Mouse (Mus musculus) hindbrain, embryonic 10.5 days (tissue): Measurements from ENCODE around the gene Osbpl3. TPM values are rescaled to one million over a fixed set of nuclear protein-coding genes. Genes with fewer than 3 reads are reported as not detected.

ENCODE experiments used
- DNase-seq: peaks from one replicate; pipeline ENCODE4 v3.0.0-alpha.2; 2017; ENCODE audit warnings: low spot score
- H3K27ac ChIP-seq: fragments of 300-500 bp; sonication (generic); 2 replicates; pipeline ENCODE4 v1.5.1; 2016; ENCODE audit warnings: mild to moderate bottlenecking, moderate library complexity
- H3K27me3 ChIP-seq: fragments of 300-500 bp; sonication (generic); 2 replicates; pipeline ENCODE4 v1.6.1; 2016; ENCODE audit warnings: mild to moderate bottlenecking; ENCODE audit not compliant: poor library complexity, insufficient read depth, severe bottlenecking
- H3K36me3 ChIP-seq: fragments of 300-500 bp; sonication (generic); 2 replicates; pipeline ENCODE4 v1.6.1; 2016; ENCODE audit warnings: mild to moderate bottlenecking, moderate library complexity
- H3K4me1 ChIP-seq: fragments of 300-500 bp; sonication (generic); replicated peaks from 2 replicates; pipeline ENCODE4 v1.6.1; 2016; ENCODE audit warnings: mild to moderate bottlenecking
- H3K4me3 ChIP-seq: fragments of 300-500 bp; sonication (generic); 2 replicates; pipeline ENCODE4 v1.5.1; 2016; ENCODE audit warnings: mild to moderate bottlenecking, moderate library complexity
- H3K9me3 ChIP-seq: fragments of 300-500 bp; sonication (generic); 2 replicates; pipeline ENCODE4 v1.6.1; 2016; ENCODE audit warnings: mild to moderate bottlenecking, moderate library complexity
- WGBS: fragments of 180-500 bp; shearing (Covaris S2); methylation state at CpG from one replicate; pipeline ENCODE4 v1.1.7; 2016; 5-methylcytosine and 5-hydroxymethylcytosine counted together
- polyA plus RNA-seq: library from polyadenylated mRNA; unstranded; fragments of >200 nt; fragmentation: Nextera tagmentation; extraction: Ambion mirVana; gene quantifications from 2 replicates; pipeline ENCODE4 v1.2.1, GENCODE M21; 2016

Gene Osbpl3
- polyA plus RNA-seq, 1 experiment from 2014 or later = 6.2 TPM

- Histone ChIP-seq H3K27me3 (no peaks in the 10 kb centered on the region), H3K27ac (no peak overlapping the region), H3K4me3 (no peak overlapping the region), H3K4me1 (peaks cover 8% of the 10 kb centered on the region; the same call in 1 of the 2 replicates), H3K9me3 (no peaks in the 10 kb centered on the region), H3K36me3 (no peaks in the 10 kb centered on the region)
- WGBS = 90% methylated on average over 9 of the region's 9 CpGs
- DNase-seq = no peak
Measured at GRCm38 (mm10) chr6:50362196-50362595, 93.8 kb downstream of the Osbpl3 start.

- WGBS = 73% methylated on average over 16 of the region's 16 CpGs
- DNase-seq = no peak
Measured at GRCm38 (mm10) chr6:50358104-50358679, 97.8 kb downstream of the Osbpl3 start.

GRCm38 (mm10) chr6:50354688-50355660 is 101.0 kb downstream of the Osbpl3 start:
- H3K27me3 ChIP-seq = no peaks in the 10 kb centered on the region
- no peak for DNase-seq
- H3K36me3 ChIP-seq = 0 out of 2 replicates have a peak, but pooled peaks cover 6% of the 10 kb centered on the region
- H3K4me1 ChIP-seq = peaks cover 28% of the 10 kb centered on the region
- 61% methylated on average over 20 of the region's 20 CpGs for WGBS
- H3K4me3 ChIP-seq = no peak overlapping the region
- H3K27ac ChIP-seq = peak overlapping the region; percentile 37; the same call in 1 of the 2 replicates
- no peaks in the 10 kb centered on the region for H3K9me3 ChIP-seq

More at GRCm38 (mm10) chr6:50358104-50358679, 97.8 kb downstream of the Osbpl3 start:
- Histone ChIP-seq H3K27ac (no peak overlapping the region), H3K27me3 (no peaks in the 10 kb centered on the region), H3K36me3 (no peaks in the 10 kb centered on the region), H3K4me1 (peaks cover 28% of the 10 kb centered on the region), H3K4me3 (no peak overlapping the region), H3K9me3 (no peaks in the 10 kb centered on the region)

GRCm38 (mm10) chr6:50352812-50353211 is 103.2 kb downstream of the Osbpl3 start:
- H3K4me3 ChIP-seq = no peak overlapping the region
- no peak for DNase-seq
- H3K4me1 ChIP-seq = peaks cover 20% of the 10 kb centered on the region
- WGBS = 67% methylated on average over 6 of the region's 6 CpGs
- H3K36me3 ChIP-seq = 0 out of 2 replicates have a peak, but pooled peaks cover 6% of the 10 kb centered on the region
- no peaks in the 10 kb centered on the region for H3K27me3 ChIP-seq
- H3K9me3 ChIP-seq = no peaks in the 10 kb centered on the region
- no peak overlapping the region for H3K27ac ChIP-seq

- no peak for DNase-seq
Measured at GRCm38 (mm10) chr6:50350911-50351310, 105.1 kb downstream of the Osbpl3 start.

DNA sequence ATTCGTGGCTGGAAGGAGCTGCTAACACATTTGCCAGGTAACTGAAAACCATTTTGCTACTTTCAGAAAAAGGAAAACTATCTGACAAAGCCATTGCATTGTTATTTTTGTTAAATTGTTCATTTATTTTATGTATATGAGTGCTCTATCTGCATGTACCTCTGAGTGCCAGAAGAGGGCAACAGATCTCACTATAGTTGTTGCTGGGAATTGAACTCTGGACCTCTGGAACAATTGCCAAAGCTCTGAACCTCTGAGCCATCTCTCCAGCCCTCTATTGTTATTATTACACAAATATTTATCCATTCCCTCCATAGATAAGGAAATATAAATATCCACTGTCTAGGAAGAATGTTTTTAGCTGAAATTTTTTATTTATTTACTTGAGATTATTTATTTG is 107.4 kb downstream of the Osbpl3 start:
- Histone ChIP-seq H3K4me3 (no peak overlapping the region), H3K9me3 (no peaks in the 10 kb centered on the region), H3K27ac (no peak overlapping the region), H3K36me3 (0 out of 2 replicates have a peak, but pooled peaks cover 10% of the 10 kb centered on the region), H3K27me3 (no peaks in the 10 kb centered on the region), H3K4me1 (no peaks in the 10 kb centered on the region)
- 89% methylated on average over 1 of the region's 1 CpGs for WGBS
- no peak for DNase-seq

More at GRCm38 (mm10) chr6:50350911-50351310, 105.1 kb downstream of the Osbpl3 start:
- 92% methylated on average over 3 of the region's 3 CpGs for WGBS
- Histone ChIP-seq H3K27me3 (no peaks in the 10 kb centered on the region), H3K9me3 (no peaks in the 10 kb centered on the region), H3K27ac (no peak overlapping the region), H3K36me3 (0 out of 2 replicates have a peak, but pooled peaks cover 10% of the 10 kb centered on the region), H3K4me3 (no peak overlapping the region), H3K4me1 (peaks cover 17% of the 10 kb centered on the region)

DNA sequence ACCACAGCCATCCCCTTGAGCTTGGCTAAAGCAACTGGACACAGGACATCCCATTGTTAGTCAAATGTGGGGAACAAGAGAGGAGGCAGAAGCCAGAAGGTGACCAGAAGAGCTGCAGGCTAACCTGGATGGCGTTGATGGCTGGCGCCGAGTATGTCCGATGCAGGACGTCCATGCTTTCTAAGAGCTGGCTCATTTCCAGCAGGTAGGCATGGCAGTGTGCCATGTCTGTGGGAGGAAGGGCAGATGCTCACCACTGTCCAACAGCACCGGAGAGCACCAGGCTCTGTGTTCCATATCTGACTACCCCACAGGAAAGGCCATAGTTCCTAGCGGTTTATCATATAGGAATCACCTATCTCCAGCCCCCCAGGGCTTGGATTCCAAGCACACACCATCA is 109.8 kb downstream of the Osbpl3 start:
- Histone ChIP-seq H3K4me3 (no peak overlapping the region), H3K36me3 (0 out of 2 replicates have a peak, but pooled peaks cover 3% of the 10 kb centered on the region), H3K27me3 (no peaks in the 10 kb centered on the region), H3K27ac (no peak overlapping the region), H3K4me1 (no peaks in the 10 kb centered on the region), H3K9me3 (no peaks in the 10 kb centered on the region)
- no peak for DNase-seq
- 92% methylated on average over 7 of the region's 7 CpGs for WGBS

DNA sequence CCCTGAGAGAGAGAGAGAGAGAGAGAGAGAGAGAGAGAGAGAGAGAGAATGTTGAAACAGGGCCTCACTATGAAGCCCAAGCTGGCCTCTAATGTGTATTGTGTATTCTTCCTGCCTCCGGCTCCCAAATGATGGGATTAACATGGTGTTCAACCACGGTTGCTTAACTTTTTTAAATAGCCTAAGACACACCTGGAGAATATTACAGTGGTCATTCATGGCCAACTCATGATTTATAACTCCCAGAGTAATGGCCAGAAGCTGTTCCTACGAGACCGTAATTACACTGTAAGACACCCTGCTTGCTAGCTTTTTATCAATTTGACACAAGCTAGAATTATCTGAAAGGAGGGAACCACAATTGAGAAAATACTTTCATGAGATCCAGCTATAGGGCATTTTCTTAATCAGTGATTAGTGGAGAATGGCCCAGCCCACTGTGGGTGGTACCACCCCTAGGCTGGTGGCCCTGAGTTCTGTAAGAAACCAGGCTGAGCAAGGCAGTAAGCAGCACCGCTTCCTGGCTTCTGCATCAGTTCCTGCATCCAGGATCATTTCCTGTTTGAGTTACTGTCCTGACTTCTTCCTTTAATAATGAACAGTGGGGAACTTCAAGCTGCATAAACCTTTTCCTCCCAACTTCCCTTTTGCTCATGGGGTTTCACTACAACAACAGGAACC is 115.6 kb downstream of the Osbpl3 start:
- H3K4me3 ChIP-seq = no peak overlapping the region
- WGBS = 89% methylated on average over 5 of the region's 5 CpGs
- no peaks in the 10 kb centered on the region for H3K9me3 ChIP-seq
- no peaks in the 10 kb centered on the region for H3K4me1 ChIP-seq
- no peak overlapping the region for H3K27ac ChIP-seq
- no peaks in the 10 kb centered on the region for H3K27me3 ChIP-seq
- no peaks in the 10 kb centered on the region for H3K36me3 ChIP-seq
- DNase-seq = no peak

DNA sequence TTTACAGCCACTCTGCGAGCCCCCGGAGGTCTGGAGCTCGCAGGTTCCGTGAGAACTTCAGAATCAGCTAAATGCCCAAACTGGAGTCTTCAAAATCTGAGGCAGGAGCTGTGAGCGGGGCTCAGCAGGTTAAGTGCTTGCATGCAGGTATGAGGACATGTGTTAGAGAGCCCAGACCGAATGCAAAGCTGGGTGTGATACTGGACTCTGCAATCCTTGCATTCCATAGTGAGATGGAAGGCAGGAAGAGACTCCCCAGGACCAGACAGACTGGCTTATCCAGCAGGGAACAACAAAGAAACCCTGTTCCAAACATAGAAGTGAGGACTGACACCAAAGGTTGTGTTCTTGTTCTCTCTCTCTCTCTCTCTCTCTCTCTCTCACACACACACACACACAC is 118.6 kb downstream of the Osbpl3 start:
- H3K4me3 ChIP-seq = no peak overlapping the region

DNA sequence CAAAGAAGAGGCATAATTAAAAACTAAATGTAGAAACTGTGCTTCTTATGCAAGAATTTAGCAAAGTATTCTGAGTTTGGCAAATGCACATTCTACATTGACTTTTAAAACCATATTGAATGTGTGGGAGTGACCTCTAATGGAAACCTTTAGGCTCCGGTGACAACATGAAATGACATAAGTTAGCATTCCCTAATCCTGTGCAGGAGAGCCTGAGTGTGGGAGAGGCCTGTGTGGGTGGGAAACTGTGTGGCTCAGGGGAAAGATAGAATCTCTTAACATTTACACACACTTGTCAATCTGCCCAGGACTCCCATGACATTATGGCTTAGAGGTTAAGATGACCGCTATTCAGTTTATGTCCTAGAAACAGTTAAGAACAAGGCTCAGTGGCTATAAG is 119.6 kb downstream of the Osbpl3 start:
- WGBS = 93% methylated on average over 2 of the region's 2 CpGs
- Histone ChIP-seq H3K36me3 (no peaks in the 10 kb centered on the region), H3K9me3 (no peaks in the 10 kb centered on the region), H3K4me3 (no peak overlapping the region), H3K27me3 (no peaks in the 10 kb centered on the region), H3K4me1 (no peaks in the 10 kb centered on the region), H3K27ac (no peak overlapping the region)
- no peak for DNase-seq

More for the DNA sequence above, 118.6 kb downstream of the Osbpl3 start:
- no peaks in the 10 kb centered on the region for H3K4me1 ChIP-seq
- H3K36me3 ChIP-seq = no peaks in the 10 kb centered on the region
- no peaks in the 10 kb centered on the region for H3K9me3 ChIP-seq
- DNase-seq = no peak
- 86% methylated on average over 6 of the region's 6 CpGs for WGBS
- no peaks in the 10 kb centered on the region for H3K27me3 ChIP-seq
- H3K27ac ChIP-seq = peak overlapping the region; percentile 45; the same call in 1 of the 2 replicates

- no peaks in the 10 kb centered on the region for H3K27me3 ChIP-seq
- H3K4me1 ChIP-seq = no peaks in the 10 kb centered on the region
- H3K9me3 ChIP-seq = no peaks in the 10 kb centered on the region
- H3K4me3 ChIP-seq = no peak overlapping the region
- H3K36me3 ChIP-seq = no peaks in the 10 kb centered on the region
- no peak for DNase-seq
- H3K27ac ChIP-seq = no peak overlapping the region
- 91% methylated on average over 15 of the region's 15 CpGs for WGBS
Measured at GRCm38 (mm10) chr6:50334846-50335821, 120.9 kb downstream of the Osbpl3 start.

DNA sequence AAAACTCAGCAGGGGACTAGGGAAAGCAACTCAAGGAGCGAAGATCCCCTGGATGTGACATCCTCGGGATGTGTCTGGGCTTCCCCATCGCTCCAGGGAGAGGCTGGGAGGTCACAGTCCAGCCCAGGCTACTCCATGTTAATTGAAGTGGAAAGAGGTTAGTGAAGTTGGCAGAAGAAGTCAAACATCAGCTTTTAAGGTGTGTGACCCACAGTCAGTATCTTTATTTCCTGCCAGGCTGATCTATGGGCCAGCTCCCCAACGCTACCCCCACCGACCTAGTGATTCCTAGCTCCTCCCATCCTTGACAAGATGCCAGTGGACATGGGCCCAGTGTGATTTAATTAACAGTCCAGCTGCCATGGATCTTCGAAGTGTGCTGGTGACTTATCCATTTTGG is 122.7 kb downstream of the Osbpl3 start:
- Histone ChIP-seq H3K27ac (no peak overlapping the region), H3K27me3 (no peaks in the 10 kb centered on the region), H3K9me3 (no peaks in the 10 kb centered on the region), H3K4me3 (no peak overlapping the region), H3K36me3 (no peaks in the 10 kb centered on the region), H3K4me1 (peaks cover 8% of the 10 kb centered on the region)
- no peak for DNase-seq
- 83% methylated on average over 6 of the region's 6 CpGs for WGBS
